Mouse (Mus musculus) heart, adult 9 months (tissue): ENCODE measurements around the gene Abca12.

ENCODE experiments used
- DNase-seq, 2 experiments: peaks; one replicate each; pipeline ENCODE4 v3.0.0; 2022; ENCODE audit warnings: low spot score in 2 of 2

Abca12 gene

DNA sequence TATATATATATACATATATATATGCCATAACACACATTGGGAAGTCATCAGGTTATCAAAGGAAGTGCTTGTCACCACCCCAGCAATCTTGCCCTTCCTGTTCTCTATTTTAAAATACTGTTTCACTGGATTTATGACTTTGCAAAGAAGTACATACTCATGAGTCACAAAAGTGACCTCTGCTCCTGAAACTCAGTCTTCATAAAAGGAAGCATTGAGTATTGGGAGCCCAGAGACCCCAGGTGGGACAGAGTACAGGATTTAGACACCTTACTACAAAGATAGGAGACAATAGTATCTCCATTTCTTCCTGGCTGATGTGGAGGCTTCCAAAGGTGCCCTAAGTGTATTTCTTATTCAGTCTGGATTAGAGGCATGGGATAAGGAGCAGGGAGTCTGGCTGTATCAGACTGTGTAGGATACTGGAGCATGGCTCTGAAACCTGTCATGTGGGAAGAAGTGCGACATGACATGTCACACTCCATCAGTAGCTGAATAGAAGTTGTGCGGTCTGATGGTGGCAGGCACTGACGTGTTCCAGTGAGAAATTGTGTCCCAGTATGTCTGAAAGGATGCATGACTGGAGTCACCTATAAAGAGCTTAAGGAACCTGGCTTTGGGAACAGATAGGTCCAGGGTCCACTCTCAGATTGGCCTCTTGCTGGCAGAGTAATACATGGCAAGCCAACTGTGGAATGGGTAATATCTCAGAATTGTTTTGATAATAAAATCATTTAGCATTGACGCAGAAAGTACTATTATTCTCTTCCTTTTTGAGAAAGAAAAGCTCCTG lies 76.0 kb downstream of the Abca12 start:
- peak in 1 of 2 experiments; percentile 1 for DNase-seq

DNA sequence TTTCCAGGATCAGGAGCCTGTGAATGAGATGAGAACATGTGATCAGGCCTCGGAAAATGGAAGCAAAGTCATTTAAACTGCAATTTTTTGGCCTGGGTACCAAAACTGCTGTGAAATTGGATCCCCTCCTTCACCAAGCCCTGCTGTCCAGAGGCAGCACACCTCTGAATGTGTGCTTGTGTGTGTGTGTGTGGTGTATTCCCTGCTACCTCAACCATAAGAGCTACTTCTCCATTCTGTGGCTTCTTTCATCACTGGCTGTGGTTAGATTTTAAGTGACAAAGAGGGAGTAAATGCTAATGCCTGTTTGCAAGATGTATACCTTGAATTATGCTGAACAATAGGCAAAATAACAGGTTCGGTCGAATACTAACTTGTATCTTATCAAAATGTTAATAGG lies 84.4 kb downstream of the Abca12 start:
- DNase-seq, result no peak

GRCm38 (mm10) chr1:71312171-71312570 lies 102.5 kb downstream of the Abca12 start:
- peak; percentile 4 to 14 for DNase-seq

GRCm38 (mm10) chr1:71310614-71311013 lies 104.1 kb downstream of the Abca12 start:
- no peak for DNase-seq

GRCm38 (mm10) chr1:71307362-71307761 lies 107.3 kb downstream of the Abca12 start:
- DNase-seq, result peak; percentile 32 to 50

GRCm38 (mm10) chr1:71306196-71306595 lies 108.5 kb downstream of the Abca12 start:
- DNase-seq, result no peak

DNA sequence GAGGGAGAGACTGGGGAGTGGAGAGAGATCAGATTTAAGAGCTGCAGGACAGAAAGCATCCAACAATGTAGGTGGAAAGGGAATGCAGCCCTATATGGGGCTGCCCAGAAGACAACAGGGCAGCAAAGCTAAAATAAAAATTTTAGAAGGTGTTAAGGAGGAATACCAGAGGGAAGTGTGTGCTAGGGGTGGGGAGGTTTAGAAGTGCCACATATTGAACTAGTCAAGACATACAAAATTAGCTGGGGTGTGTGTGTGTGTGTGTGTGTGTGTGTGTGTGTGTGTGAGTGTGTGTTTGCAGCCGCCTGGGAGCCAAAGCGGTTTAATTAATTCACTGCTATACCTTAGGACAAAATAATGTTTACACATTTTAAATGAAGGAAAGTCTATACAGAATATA lies 110.1 kb downstream of the Abca12 start:
- no peak for DNase-seq

DNA sequence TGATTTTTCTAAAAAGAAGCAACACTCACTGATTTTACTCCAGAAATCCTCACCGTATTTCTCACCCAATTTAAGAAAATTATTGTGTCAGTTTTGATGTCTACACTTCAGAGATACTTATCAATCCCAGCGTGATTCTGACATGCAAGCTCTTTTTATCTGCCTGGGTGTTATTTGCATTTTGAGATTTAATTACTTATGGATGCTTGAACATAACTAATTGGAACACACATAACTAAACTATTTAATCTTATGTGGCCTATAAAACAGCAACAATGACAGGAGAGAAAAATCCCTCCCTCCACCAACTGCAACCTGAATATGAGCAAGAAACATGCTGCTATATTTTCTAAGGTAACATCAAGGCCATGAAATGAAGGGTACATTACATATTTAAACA lies 117.7 kb downstream of the Abca12 start:
- DNase-seq, result no peak

DNA sequence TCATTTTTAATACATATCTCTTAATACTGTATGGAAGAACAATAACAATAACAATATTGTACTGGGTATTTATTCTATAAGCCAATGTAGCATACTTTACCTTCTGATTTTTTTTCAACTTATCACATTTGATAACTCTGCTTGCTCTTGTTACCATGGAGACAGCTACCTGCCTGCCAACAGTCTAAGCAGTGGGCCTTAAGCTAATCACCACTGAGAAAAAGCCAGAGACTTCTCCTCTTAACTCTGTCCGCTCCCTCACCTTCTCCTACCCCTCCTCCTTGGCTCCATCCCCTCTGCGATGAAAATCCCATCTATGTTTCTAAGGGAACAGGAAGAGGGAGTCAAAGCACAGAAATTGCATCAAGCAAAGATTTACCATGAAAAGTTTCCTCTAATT lies 118.1 kb downstream of the Abca12 start:
- no peak for DNase-seq

DNA sequence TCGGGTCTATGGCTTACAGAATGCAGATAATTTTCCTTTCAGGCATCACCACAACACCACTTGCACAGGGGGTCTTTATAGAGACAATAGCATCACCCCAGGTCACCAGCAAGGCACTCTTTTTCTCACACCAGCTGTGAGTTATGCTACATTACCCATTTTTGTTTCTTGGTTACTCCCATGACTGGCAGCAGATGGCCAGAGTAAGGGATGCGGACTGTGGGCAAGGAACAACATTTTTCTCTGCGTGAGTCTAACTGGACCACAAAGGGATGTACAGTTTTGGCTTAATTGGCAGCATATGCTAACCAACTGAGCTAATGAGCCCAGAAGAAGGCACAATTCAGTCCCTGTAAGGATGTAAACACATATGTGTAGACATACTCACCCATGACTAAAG lies 122.8 kb downstream of the Abca12 start:
- DNase-seq, result no peak

- peak in 1 of 2 experiments; percentile 35 for DNase-seq
These were observed 125.2 kb downstream of the Abca12 start for GRCm38 (mm10) chr1:71289511-71289910.

DNA sequence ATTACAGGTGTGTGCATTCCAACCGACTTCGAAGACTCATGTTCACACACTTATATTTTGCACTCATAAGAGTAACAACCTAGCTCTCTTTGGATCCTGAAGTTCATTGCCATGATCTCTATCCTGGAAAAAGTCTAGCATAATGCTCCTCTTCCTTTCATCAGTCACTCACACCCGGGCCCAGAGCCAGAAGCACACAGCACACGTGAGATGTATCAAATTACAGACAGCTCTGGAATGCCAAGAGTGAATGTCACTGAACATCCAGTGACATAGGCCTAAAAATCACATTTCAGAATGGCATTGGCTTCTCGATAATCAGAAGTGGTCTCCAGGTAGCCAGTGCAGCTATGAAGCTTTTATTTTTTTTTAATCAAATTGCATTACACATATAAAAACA lies 137.8 kb downstream of the Abca12 start:
- DNase-seq, result no peak

DNA sequence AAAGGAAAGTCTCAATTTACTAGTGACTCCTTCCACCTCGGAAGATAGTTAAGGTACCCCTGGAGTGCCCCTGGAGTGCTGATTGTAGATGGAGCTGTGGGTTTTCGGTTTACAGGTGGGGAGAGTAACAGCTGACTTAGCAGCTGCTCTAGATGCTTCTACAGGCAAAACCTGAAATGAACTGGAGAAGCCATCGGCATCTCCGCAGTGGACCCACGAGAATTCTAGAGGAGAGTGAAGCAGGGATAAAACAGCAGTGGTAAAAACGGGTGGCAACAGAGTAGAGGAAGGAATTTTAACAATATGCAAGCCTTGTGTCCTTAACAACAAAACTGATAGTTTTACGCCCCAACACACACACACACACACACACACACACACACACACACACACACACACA lies 142.2 kb downstream of the Abca12 start:
- DNase-seq, result no peak

DNA sequence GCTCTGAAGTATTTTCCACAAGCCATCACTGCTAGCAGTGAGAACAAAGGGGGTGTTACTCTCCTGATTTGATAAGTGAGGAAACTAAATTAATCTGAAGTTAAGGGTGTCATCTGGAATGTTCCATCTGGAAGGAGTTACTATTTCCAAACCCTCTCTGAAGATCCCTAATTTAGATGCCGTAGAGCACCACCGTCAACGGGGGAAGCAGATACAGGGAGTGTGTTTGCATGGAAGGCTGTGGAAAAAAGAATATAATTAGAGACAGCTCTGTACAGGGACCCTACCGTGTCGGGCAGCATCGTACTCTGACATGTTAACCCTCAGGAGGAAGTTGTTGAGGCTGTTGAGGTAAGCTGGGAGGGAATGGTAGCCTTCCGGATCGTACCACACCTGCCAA lies 142.6 kb downstream of the Abca12 start:
- no peak for DNase-seq

GRCm38 (mm10) chr1:71270083-71270482 lies 144.6 kb downstream of the Abca12 start:
- DNase-seq, result no peak

GRCm38 (mm10) chr1:71266630-71267029 lies 148.1 kb downstream of the Abca12 start:
- no peak for DNase-seq

DNA sequence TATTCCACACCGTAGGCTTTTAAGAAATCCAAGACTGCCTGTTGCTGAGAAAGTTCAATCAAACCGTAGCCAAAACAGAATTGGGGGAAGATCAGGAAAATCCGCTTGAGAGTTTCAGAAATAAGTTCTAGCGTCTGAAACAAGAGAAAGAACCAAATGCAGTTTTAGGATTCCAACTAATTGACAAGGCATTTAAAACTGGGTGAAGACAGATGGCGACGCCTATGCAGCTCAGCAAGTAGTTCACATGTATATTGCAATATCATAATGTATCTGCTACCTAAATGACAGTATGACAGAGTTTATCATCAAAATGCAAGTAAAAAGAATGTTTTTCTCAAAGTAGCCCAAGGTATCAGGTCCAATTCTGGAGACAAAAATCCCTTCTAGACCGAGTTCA lies 151.2 kb downstream of the Abca12 start:
- no peak for DNase-seq

- no peak for DNase-seq
These were observed 170.1 kb downstream of the Abca12 start for GRCm38 (mm10) chr1:71244647-71245046.

- no peak for DNase-seq
These were observed 173.3 kb downstream of the Abca12 start for GRCm38 (mm10) chr1:71241396-71241795.

DNA sequence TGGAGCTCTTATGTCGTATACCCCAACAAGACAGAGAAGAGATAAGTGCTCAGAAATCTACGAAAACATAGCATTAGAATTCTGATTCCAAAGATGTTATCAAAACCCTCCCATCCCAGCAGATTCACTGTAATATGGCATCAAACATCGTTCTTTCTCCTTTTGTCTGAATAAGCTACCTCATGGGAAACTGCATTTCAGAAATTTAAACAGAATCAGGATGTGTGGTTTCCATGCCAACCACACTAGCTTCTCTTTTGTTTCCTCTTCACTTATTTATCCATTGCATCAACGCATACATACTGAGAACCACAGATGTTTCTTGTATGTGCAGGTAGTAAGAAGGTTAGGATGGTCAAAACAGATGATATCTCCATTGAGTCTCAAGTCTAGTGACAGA lies 175.1 kb downstream of the Abca12 start:
- no peak for DNase-seq

DNA sequence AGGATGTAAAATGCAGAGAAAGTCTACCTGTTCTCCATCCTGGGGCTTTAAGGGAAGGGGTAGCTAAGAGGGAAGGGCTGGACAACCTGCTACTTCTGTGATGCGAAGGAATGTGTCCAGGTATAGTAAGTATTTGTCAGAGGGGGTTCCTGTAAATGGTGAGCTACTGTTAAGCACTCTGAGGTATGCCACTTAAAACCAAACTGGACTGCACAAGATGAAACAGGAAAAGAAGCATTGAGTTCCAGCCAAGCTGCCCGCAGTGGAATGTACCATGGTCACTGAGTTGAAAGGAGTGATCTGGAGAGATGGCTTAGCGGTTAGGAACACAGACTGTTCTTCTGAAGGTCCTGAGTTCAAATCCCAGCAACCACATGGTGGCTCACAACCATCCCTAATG lies 179.4 kb downstream of the Abca12 start:
- no peak for DNase-seq

GRCm38 (mm10) chr1:71231211-71231610 lies 183.5 kb downstream of the Abca12 start:
- DNase-seq, result no peak

- no peak for DNase-seq
These were observed 211.1 kb downstream of the Abca12 start for GRCm38 (mm10) chr1:71203581-71203980.

DNA sequence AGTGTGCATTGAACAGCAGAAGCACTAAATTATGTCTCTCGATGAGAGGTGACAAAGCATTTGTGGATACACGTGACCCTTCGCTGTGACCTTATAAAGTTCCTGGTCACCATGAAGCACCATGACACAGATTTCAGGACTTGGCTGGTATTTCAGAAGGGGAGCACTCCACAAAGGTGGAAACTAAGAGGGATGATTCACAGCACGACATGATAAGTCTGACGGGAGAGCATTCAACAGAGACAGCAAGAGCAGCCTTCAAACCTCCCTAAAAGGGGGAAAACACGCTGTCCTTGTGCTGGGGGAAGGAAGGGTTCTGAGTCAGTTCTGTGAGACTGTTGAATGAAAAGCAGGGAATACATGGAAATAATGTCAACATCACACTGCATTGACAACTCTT lies 218.5 kb downstream of the Abca12 start:
- DNase-seq, result no peak
